8 mouse cellular contexts compared by ENCODE assay signal in genomic region chr14:93543561-93543960, GRCm38 (mm10).
DNase-seq lines count a peak whose midpoint lies in the region; ATAC-seq and TF ChIP-seq lines count a peak whose summit lies in the region.

No protein-coding gene starts in this region.

- no peaks in the 10 kb centered on the region for H3K9me3 ChIP-seq in heart, embryonic 10.5 days
- H3K9me3 ChIP-seq in midbrain, postnatal 0 days (ENCODE audit: low read length): no peaks in the 10 kb centered on the region

- ATAC-seq in midbrain, postnatal 0 days (ENCODE audit: low FRiP score): 0 out of 2 replicates have a peak, but pooled peaks have one; percentile 31

- no peak overlapping the region for H3K4me2 ChIP-seq in midbrain, postnatal 0 days (ENCODE audit: low read depth, low read length, poor library complexity, severe bottlenecking)

- 68% methylated on average over 3 of the region's 3 CpGs for whole genome bisulfite sequencing in heart, embryonic 10.5 days
- WGBS in midbrain, postnatal 0 days: 55% methylated on average over 3 of the region's 3 CpGs

- no peak overlapping the region for H3K27ac ChIP-seq in heart, embryonic 10.5 days
- H3K27ac ChIP-seq in midbrain, postnatal 0 days (ENCODE audit: low read depth, low read length): 0 out of 2 replicates have a peak overlapping the region, but pooled peaks have one; percentile 26

- intact Hi-C loops in heart, postnatal 14 days (cut with DNase I): no loop called here

- no peak for TF ChIP-seq CTCF in midbrain, postnatal 0 days (IDR thresholded peaks at IDR 0.05)

- DNase-seq in heart, adult 11 months: peak; percentile 92
- no peak for DNase-seq in heart, embryonic 10.5 days (ENCODE audit: low spot score)
- DNase-seq in cerebellum, adult 8-10 months: peak; percentile 27
- peak; percentile 10 to 33 for DNase-seq in heart, postnatal 14 days
- peak; percentile 79 for DNase-seq in midbrain, postnatal 0 days (ENCODE audit: low spot score)
- DNase-seq in yolk sac, embryonic 10.5 days (ENCODE audit: low spot score): no peak
- DNase-seq in natural killer cell, adult 2 months (ENCODE audit: low spot score in 2 of 2): no peak
- DNase-seq in lung, adult 18-20 months: no peak

- H3K27me3 ChIP-seq in heart, embryonic 10.5 days (ENCODE audit: insufficient read depth, poor library complexity, severe bottlenecking): no peaks in the 10 kb centered on the region
- no peaks in the 10 kb centered on the region for H3K27me3 ChIP-seq in midbrain, postnatal 0 days (ENCODE audit: insufficient read depth, low read length)

- no peaks in the 10 kb centered on the region for H3K36me3 ChIP-seq in heart, embryonic 10.5 days
- no peaks in the 10 kb centered on the region for H3K36me3 ChIP-seq in midbrain, postnatal 0 days (ENCODE audit: insufficient read depth, low read length)

- H3K4me1 ChIP-seq in heart, embryonic 10.5 days: no peaks in the 10 kb centered on the region
- H3K4me1 ChIP-seq in midbrain, postnatal 0 days (ENCODE audit: insufficient read depth, low read length): no peaks in the 10 kb centered on the region

- no peak overlapping the region for H3K4me3 ChIP-seq in heart, embryonic 10.5 days
- H3K4me3 ChIP-seq in midbrain, postnatal 0 days (ENCODE audit: low read depth, low read length): no peak overlapping the region

- no peak overlapping the region for H3K9ac ChIP-seq in midbrain, postnatal 0 days (replicated peaks; ENCODE audit: low read length, poor library complexity, severe bottlenecking)

Comparison
In these comparisons a context has a peak if more than half of its experiments do, and no peak if none do; other contexts are left out.
1. DNase-seq: peak in heart, adult 11 months (single experiment), cerebellum, adult 8-10 months (single experiment), heart, postnatal 14 days (2 of 2) and midbrain, postnatal 0 days (single experiment); none in heart, embryonic 10.5 days (single experiment), yolk sac, embryonic 10.5 days (single experiment), natural killer cell, adult 2 months (0 of 2) and lung, adult 18-20 months (0 of 2).